Mouse (Mus musculus) intestine, embryonic 15.5 days (tissue): ENCODE results near the gene Cdk14. TPM values are rescaled to one million over a fixed set of nuclear protein-coding genes. Genes with fewer than 3 reads are reported as not detected.
A peak's percentile ranks its signal among the peaks of the same experiment; 100 is the strongest.
"Not testable (repeated sequence)": the region's sequence is repeated elsewhere in the genome, so short reads cannot be mapped to it uniquely, and the experiment has no call there.

Experiments
- ATAC-seq: fragments of 200-750 bp; cut with Nextera tagmentation; 2 replicates; pipeline ENCODE4 v1.8.0; 2017; ENCODE audit warnings: moderate TSS enrichment, moderate library complexity
- H3K27ac ChIP-seq: fragments of 300-500 bp; sonication (generic); 2 replicates; pipeline ENCODE4 v1.5.1; 2015; ENCODE audit warnings: mild to moderate bottlenecking, inconsistent platforms
- H3K27me3 ChIP-seq: fragments of 300-500 bp; sonication (generic); replicated peaks from 2 replicates; pipeline ENCODE4 v1.6.1; 2015; ENCODE audit warnings: inconsistent platforms
- H3K36me3 ChIP-seq: fragments of 300-500 bp; sonication (generic); 2 replicates; pipeline ENCODE4 v1.6.1; 2015; ENCODE audit warnings: inconsistent platforms
- H3K4me1 ChIP-seq: fragments of 300-500 bp; sonication (generic); replicated peaks from 2 replicates; pipeline ENCODE4 v1.6.1; 2015; ENCODE audit warnings: inconsistent platforms
- H3K4me2 ChIP-seq: fragments of 300-500 bp; sonication (generic); replicated peaks from 2 replicates; pipeline ENCODE4 v1.6.1; 2015; ENCODE audit warnings: mild to moderate bottlenecking, inconsistent platforms
- H3K4me3 ChIP-seq: fragments of 300-500 bp; sonication (generic); replicated peaks from 2 replicates; pipeline ENCODE4 v1.5.1; 2015; ENCODE audit warnings: inconsistent platforms
- H3K9ac ChIP-seq: fragments of 300-500 bp; sonication (generic); 2 replicates; pipeline ENCODE4 v1.6.1; 2015; ENCODE audit warnings: inconsistent platforms
- H3K9me3 ChIP-seq: fragments of 300-500 bp; sonication (generic); 2 replicates; pipeline ENCODE4 v1.6.1; 2016; ENCODE audit warnings: inconsistent platforms
- WGBS: fragments of 180-500 bp; shearing (Covaris S2); methylation state at CpG from one replicate; pipeline ENCODE4 v1.1.7; 2015; 5-methylcytosine and 5-hydroxymethylcytosine counted together
- polyA plus RNA-seq: library from polyadenylated mRNA; unstranded; fragments of >200 nt; fragmentation: Nextera tagmentation; extraction: Ambion mirVana; gene quantifications from 2 replicates; pipeline ENCODE4 v1.2.1, GENCODE M21; 2015

The Cdk14 gene
- polyA plus RNA-seq, 1 experiment from 2014 or later: 16.6 TPM

GRCm38 (mm10) chr5:5243648-5244047 is 176.5 kb downstream of the Cdk14 start:
- no peak for ATAC-seq
- Histone ChIP-seq H3K4me1 (no peaks in the 10 kb centered on the region), H3K9ac (no peak overlapping the region), H3K4me3 (no peak overlapping the region), H3K27me3 (no peaks in the 10 kb centered on the region), H3K27ac (no peak overlapping the region), H3K4me2 (no peak overlapping the region), H3K36me3 (no peaks in the 10 kb centered on the region), H3K9me3 (no peaks in the 10 kb centered on the region)

GRCm38 (mm10) chr5:5242704-5243103 is 177.4 kb downstream of the Cdk14 start:
- no peak for ATAC-seq
- H3K9me3 ChIP-seq: no peaks in the 10 kb centered on the region
- H3K27ac ChIP-seq: no peak overlapping the region
- no peaks in the 10 kb centered on the region for H3K4me1 ChIP-seq
- H3K4me3 ChIP-seq: no peak overlapping the region
- H3K27me3 ChIP-seq: no peaks in the 10 kb centered on the region
- H3K9ac ChIP-seq: no peak overlapping the region
- H3K4me2 ChIP-seq: no peak overlapping the region
- WGBS: 93% methylated on average over 5 of the region's 5 CpGs
- no peaks in the 10 kb centered on the region for H3K36me3 ChIP-seq

- ATAC-seq: no peak
- Histone ChIP-seq H3K9me3 (no peaks in the 10 kb centered on the region), H3K27me3 (no peaks in the 10 kb centered on the region), H3K4me1 (no peaks in the 10 kb centered on the region), H3K9ac (no peak overlapping the region), H3K4me3 (no peak overlapping the region), H3K27ac (no peak overlapping the region), H3K36me3 (no peaks in the 10 kb centered on the region), H3K4me2 (no peak overlapping the region)
- WGBS: 89% methylated on average over 6 of the region's 6 CpGs
Observed at GRCm38 (mm10) chr5:5241088-5241487, 179.0 kb downstream of the Cdk14 start.

GRCm38 (mm10) chr5:5240121-5240520 is 180.0 kb downstream of the Cdk14 start:
- Histone ChIP-seq H3K9me3 (no peaks in the 10 kb centered on the region), H3K36me3 (no peaks in the 10 kb centered on the region), H3K4me2 (no peak overlapping the region), H3K9ac (no peak overlapping the region), H3K27me3 (no peaks in the 10 kb centered on the region), H3K27ac (no peak overlapping the region), H3K4me1 (no peaks in the 10 kb centered on the region), H3K4me3 (no peak overlapping the region)
- 94% methylated on average over 3 of the region's 3 CpGs for WGBS
- ATAC-seq: no peak

- WGBS: 90% methylated on average over 10 of the region's 10 CpGs
- not testable (repeated sequence) for H3K9me3 ChIP-seq, ATAC-seq, H3K36me3 ChIP-seq, H3K27me3 ChIP-seq, H3K9ac ChIP-seq, H3K4me3 ChIP-seq, H3K4me1 ChIP-seq, H3K4me2 ChIP-seq, H3K27ac ChIP-seq
Observed at GRCm38 (mm10) chr5:5234935-5235334, 185.2 kb downstream of the Cdk14 start.

- H3K9ac ChIP-seq: no peak overlapping the region
- no peak for ATAC-seq
- H3K4me3 ChIP-seq: no peak overlapping the region
- H3K27me3 ChIP-seq: no peaks in the 10 kb centered on the region
- no peak overlapping the region for H3K4me2 ChIP-seq
- no peak overlapping the region for H3K27ac ChIP-seq
- H3K9me3 ChIP-seq: no peaks in the 10 kb centered on the region
- no peaks in the 10 kb centered on the region for H3K36me3 ChIP-seq
- 87% methylated on average over 4 of the region's 4 CpGs for WGBS
- no peaks in the 10 kb centered on the region for H3K4me1 ChIP-seq
Observed at GRCm38 (mm10) chr5:5226966-5227365, 193.1 kb downstream of the Cdk14 start.

- H3K9me3 ChIP-seq: no peaks in the 10 kb centered on the region
- peak; percentile 63 for ATAC-seq
- H3K4me2 ChIP-seq: no peak overlapping the region
- no peaks in the 10 kb centered on the region for H3K27me3 ChIP-seq
- no peaks in the 10 kb centered on the region for H3K36me3 ChIP-seq
- no peak overlapping the region for H3K27ac ChIP-seq
- no peak overlapping the region for H3K9ac ChIP-seq
- H3K4me3 ChIP-seq: no peak overlapping the region
- peaks cover 3% of the 10 kb centered on the region; the same call in 1 of the 2 replicates for H3K4me1 ChIP-seq
- 24% methylated on average over 1 of the region's 1 CpGs for WGBS
Observed at GRCm38 (mm10) chr5:5211780-5212135, 208.4 kb downstream of the Cdk14 start.

- peak; percentile 96 for ATAC-seq
- Histone ChIP-seq H3K27me3 (no peaks in the 10 kb centered on the region), H3K9me3 (no peaks in the 10 kb centered on the region), H3K36me3 (no peaks in the 10 kb centered on the region), H3K9ac (no peak overlapping the region), H3K27ac (no peak overlapping the region), H3K4me2 (no peak overlapping the region), H3K4me3 (no peak overlapping the region), H3K4me1 (peaks cover 3% of the 10 kb centered on the region; the same call in 1 of the 2 replicates)
- WGBS: 35% methylated on average over 7 of the region's 7 CpGs
Observed at GRCm38 (mm10) chr5:5211034-5211779, 208.9 kb downstream of the Cdk14 start.

GRCm38 (mm10) chr5:5208016-5208415 is 212.1 kb downstream of the Cdk14 start:
- WGBS: 88% methylated on average over 4 of the region's 4 CpGs
- Histone ChIP-seq H3K4me1 (peaks cover 3% of the 10 kb centered on the region; the same call in 1 of the 2 replicates), H3K9ac (no peak overlapping the region), H3K27me3 (no peaks in the 10 kb centered on the region), H3K36me3 (no peaks in the 10 kb centered on the region), H3K9me3 (no peaks in the 10 kb centered on the region), H3K27ac (no peak overlapping the region), H3K4me3 (no peak overlapping the region), H3K4me2 (no peak overlapping the region)
- ATAC-seq: no peak

GRCm38 (mm10) chr5:5206012-5206411 is 214.1 kb downstream of the Cdk14 start:
- ATAC-seq: no peak
- no peak overlapping the region for H3K9ac ChIP-seq
- 84% methylated on average over 9 of the region's 9 CpGs for WGBS
- H3K9me3 ChIP-seq: no peaks in the 10 kb centered on the region
- H3K27ac ChIP-seq: no peak overlapping the region
- no peaks in the 10 kb centered on the region for H3K4me1 ChIP-seq
- H3K4me2 ChIP-seq: no peak overlapping the region
- no peaks in the 10 kb centered on the region for H3K27me3 ChIP-seq
- H3K4me3 ChIP-seq: no peak overlapping the region
- H3K36me3 ChIP-seq: no peaks in the 10 kb centered on the region

GRCm38 (mm10) chr5:5194562-5195221 is 225.4 kb downstream of the Cdk14 start:
- Histone ChIP-seq H3K36me3 (no peaks in the 10 kb centered on the region), H3K27me3 (no peaks in the 10 kb centered on the region), H3K4me1 (no peaks in the 10 kb centered on the region), H3K9me3 (no peaks in the 10 kb centered on the region), H3K27ac (no peak overlapping the region), H3K9ac (no peak overlapping the region), H3K4me2 (no peak overlapping the region), H3K4me3 (no peak overlapping the region)
- WGBS: 95% methylated on average over 5 of the region's 5 CpGs
- ATAC-seq: no peak

GRCm38 (mm10) chr5:5189590-5189989 is 230.5 kb downstream of the Cdk14 start:
- H3K27me3 ChIP-seq: no peaks in the 10 kb centered on the region
- H3K4me1 ChIP-seq: 0 out of 2 replicates have a peak, but pooled peaks cover 2% of the 10 kb centered on the region
- ATAC-seq: no peak
- H3K4me2 ChIP-seq: no peak overlapping the region
- no peaks in the 10 kb centered on the region for H3K36me3 ChIP-seq
- no peak overlapping the region for H3K9ac ChIP-seq
- WGBS: 35% methylated on average over 1 of the region's 1 CpGs
- no peak overlapping the region for H3K27ac ChIP-seq
- no peak overlapping the region for H3K4me3 ChIP-seq
- no peaks in the 10 kb centered on the region for H3K9me3 ChIP-seq
